Mouse (Mus musculus) liver (tissue): Measurements from ENCODE around the gene Frmd4a.
A peak's percentile ranks its signal among the peaks of the same experiment; 100 is the strongest.

ENCODE experiments used
- DNase-seq: peaks from one replicate; pipeline ENCODE4 v3.0.0-alpha.2; 2020; ENCODE audit warnings: mixed read lengths

Frmd4a gene

DNA sequence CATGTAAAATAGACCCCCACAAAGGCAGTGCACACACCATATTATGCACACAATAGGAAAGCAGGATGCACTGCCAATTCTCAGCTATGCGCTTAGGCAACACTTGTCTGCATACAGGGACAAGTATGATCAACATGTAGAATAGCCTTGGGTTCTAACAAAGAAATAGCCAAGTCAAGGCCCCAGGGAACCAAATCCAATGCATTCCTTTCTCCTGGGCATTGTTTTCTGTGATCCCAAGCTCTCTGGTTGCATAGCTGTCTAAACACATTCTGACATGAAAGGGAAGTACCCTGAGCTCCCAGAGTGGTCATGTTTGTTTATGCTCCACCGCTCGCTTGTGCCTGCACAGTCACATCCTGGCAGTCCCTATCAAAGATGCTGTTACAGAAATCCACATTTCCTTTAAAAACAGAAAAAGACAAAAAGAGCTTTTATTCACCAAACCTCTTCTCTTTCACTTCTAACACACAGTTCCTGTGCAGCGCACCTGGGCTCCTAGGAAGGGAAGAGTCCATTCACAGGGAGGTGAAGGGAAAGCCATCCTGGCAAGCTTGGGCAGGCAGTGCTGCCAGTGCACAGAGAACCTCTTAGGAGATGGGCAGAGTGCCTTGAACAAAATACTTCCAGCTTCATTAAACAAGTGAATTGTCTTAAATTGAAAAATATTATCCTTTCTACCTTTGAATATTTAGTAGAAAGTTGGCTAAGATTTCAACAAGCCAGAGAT is 124.9 kb downstream of the Frmd4a start:
- no peak for DNase-seq

DNA sequence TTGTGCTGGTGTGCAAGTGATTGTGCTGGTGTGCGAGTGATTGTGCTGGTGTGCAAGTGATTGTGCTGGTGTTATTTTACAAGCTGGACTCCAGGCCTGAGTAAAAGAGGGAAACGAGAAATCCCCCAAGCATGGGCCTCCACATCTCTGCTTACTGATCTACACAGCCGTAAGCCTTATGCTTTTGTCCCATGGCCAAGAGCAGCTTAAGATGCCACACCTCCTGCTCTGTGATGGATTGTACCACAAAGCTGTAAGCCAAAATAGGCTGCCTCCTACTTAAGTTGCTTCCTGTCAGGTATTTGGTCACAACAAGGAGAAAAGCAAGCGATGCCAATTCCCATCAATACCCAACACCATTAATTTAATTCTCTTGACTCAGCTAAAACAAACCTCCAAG is 126.9 kb downstream of the Frmd4a start:
- no peak for DNase-seq

DNA sequence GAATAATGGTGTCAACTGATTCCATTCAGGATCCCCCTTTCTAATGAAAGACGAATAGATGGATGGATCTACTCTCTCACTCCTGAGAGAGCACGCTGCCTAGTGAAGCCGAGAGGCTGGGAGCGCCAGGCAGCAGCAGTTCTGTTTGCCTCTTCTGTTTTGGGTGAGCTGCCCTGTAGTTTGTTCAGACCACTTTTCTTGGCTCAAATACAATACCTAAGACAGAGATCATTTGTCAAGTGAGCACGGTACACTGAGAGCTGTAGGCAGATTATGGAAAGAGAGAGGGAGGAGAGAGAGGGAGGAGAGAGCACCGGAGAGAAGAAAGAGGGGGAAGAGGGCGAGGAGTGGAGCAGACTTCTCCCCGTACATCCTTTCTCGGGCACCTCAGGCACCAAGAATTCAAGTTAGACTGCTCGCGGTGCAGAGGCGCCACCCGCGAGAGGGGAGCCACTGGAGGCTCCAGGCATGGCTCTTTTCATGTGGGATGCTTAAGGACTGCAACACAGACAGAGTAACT is 135.1 kb downstream of the Frmd4a start:
- no peak for DNase-seq

DNA sequence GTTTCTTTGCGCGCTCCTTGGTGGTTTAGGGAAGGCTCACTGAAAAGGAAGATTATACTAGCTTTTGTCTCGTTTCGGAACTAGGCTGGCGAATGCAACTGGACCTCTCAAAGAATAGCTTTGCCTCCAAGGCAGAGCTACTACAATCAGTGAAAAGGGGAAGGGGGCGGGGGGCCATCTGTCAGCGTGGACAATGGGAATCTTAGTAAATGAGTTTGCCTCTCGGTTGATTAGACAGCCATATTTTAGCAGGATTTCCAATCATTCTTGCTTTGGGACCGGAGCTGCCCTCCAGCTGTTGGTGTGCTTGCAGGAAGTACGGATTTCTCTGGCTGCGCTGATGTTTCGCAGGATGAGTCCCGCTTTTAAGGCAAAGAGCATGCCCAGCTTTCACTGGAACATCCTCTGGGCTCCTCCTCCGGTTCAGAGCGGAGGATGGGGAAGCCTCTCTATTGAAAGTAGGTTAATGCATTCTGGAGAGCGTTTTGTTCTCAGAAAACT is 135.7 kb downstream of the Frmd4a start:
- DNase-seq = peak; percentile 8

DNA sequence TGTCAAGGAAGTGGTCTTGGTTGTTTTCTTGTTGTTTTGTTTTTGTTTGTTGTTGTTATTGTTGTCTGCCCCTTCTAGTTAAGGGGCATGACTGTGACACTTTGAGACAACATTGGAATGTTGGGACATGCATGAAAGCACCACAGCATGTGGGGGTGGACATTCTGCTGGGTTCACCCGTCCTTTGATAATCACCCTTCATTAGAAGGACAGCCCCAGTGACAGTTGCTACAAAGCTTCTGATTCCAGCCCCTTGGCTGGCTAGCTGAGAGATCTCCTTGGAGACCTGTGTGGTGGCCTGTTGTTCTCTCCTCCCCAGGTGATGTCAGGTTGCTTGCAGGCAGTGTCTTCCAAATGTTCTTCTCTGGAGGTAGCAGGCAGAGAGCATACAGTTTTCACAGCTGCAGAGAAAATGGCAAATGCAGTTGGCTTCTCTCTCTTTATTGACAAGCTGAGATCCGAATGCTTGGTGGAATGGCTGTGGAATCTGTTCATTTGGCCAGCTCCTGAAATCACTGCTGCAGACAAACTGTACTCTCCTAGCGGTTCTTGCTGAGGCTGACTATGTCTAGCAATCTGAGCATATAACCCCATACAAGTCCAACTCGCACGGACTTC is 136.6 kb downstream of the Frmd4a start:
- DNase-seq = no peak

DNA sequence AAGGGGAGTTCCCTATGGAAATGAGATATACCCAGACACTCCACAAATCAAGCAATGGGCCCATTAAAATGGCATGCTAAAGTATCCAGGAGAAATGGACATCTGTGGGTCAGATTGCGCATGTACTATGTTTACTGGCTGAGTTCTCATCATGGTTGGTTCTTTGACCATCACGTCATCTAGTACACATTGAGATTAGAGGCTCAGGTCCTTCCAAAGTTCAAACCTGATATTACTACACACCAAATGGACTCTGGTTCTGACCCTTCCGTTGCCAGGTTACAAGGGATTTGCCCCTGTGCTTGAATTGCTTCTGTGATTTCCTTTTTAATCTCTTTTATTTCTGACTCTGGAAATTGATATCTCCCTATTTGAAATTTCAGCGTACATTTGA is 137.1 kb downstream of the Frmd4a start:
- no peak for DNase-seq

DNA sequence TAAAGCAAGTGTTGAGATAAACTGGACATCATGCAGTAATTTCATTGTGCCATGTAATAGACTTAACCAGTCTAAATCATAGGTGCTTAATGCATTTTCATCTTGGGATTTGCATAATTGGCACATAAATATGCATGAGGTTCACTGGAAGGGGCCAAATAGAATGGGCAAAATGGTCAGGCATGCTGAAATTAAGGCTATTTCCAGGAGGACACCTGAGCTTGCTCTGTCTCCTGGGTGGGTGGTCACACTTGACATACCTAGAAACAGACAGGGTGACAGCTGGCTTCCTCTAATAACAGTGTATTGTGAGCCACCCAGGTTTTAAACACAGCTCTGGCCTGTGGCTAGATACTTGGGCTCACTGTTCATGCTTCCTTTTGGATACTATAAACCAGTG is 137.9 kb downstream of the Frmd4a start:
- DNase-seq = no peak

DNA sequence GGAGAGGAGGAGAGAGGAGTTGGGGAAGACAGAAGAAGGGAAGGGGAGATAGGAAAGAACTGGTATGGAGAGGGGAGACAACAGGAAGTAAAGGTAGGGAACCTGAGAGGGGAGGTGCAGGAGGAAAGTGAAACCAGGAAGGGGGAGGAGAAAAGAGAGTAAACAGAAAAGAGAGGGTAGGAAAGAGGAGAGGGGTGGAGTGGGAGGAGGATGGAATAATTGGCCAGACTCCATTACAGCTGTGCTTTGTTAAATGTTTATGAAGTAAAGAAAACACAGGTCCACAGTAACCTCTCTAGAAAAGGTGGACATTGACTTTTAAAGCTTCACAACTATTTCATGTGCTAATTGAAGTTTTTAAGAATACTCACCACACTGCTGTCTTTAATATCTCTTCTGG is 139.0 kb downstream of the Frmd4a start:
- DNase-seq = no peak

DNA sequence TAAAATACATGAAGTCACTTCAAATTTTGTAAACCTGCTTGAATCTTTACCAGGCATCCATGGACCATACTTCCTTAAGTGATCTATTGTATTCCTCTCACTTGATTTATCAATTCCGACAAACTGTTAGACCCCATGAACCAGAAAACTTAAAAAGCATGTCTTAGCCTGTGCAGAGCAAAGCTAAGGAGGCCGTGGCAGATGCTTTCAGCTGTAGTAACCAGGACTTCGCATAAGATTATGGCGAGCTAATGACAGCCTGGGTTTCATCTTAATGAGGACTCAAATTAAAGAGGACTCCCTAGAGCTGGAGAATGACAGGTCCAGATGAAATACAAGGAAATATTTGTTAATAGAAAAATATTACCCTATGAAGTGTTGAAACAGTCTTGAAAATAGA is 139.9 kb downstream of the Frmd4a start:
- DNase-seq = no peak

DNA sequence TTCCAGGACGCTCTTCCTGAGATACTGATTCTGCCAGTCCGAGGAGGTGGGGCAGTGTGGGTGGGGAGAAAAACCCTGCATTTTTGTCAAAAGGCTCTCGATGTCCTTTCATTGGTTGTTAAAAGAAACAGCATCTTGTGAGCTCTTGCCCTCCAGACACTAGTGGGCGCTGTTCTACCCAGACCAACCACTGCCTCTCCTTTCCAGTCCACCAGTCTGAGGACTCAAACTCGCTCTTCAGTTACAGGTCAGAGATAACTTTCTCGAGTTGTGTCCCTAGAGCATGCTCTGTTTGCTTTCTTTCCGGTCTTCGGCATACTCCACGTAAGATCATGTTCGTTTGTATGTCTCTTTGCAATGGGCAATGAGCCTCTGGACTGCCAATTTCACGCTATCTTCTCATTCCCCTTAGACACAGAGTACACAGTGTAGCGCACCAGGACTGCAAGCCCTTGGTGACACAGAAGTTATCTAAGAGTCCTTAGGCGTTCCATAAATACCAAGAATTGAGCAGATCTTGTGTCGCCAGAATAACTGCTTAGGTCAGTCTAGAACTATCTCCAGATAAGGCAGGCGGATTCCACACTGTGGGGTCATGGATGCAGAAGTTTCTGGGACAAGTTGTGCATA is 142.2 kb downstream of the Frmd4a start:
- no peak for DNase-seq

DNA sequence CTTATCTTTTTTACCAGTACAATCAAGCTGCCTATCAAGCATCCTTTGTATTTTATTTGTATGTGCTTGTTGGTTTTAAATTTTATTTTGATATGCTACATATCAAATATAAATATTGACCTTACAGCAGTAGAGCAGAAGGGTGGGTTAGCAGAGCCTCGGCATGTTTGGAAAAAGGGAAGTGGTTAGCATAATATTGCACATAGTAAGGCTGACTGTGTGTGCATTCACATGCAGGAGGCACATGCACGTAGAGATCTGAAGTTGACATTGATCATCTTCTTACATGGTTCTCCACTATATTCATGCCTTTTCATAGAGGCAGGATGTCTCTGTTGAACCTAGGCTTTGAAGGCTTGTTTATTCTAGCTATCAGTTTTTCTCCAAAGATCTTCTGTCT is 148.7 kb downstream of the Frmd4a start:
- no peak for DNase-seq

DNA sequence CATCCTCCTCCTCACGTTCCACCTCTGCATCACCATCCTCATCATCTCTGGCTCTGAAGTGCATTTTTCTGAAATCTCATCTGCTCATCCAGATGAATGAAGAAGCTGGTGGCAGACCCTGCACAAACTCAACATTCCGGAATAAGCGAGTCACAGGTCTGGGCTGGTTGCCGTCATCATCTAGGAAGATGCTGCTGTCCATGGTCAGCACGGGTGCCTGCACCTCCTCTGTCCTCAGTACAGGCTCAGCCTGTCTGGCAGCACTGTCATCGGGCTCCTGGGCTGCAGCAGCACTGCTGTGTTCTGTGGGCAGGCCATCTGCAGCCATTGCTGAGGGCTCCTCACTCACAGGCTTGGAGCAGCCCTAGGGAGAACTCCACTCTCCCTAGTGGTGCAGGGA is 149.6 kb downstream of the Frmd4a start:
- DNase-seq = no peak

DNA sequence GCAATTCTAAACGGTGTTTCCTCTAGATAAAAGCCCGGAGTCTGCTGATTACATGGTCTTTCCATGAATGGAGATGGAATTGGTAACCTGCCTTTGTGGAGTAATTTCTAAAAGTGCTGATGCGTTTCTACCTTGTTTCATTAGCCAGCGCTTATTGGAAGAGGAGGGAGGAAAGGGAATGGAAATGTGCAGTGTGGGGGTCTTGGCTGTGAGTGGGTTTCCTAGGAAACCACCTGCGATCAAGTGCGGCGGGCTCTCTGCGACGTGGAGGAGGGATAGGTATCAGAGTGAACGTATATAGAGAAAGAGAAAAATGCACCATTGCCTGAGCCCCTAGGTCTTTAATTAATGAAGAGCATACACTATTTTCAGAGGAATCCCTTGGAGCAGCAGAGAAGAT is 152.2 kb downstream of the Frmd4a start:
- DNase-seq = no peak

DNA sequence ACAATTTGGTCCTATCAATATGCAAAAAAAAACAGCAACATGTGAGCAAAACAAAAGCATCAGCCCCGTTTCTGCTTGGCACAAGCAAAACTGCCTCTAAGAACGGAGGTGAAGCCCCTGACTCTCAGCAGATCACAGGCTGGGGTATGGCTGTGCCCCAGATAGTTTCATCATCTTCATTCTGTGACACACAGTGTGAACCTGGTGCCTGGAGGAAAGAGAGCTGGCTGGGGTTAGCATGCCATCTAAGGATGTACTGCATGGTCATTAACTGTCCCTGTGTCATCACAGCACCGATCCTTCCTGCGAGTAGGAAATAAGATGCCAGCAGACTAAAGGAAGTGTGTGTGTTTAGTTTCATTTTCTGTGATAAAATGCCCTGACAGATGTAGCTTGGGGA is 152.7 kb downstream of the Frmd4a start:
- DNase-seq = no peak

DNA sequence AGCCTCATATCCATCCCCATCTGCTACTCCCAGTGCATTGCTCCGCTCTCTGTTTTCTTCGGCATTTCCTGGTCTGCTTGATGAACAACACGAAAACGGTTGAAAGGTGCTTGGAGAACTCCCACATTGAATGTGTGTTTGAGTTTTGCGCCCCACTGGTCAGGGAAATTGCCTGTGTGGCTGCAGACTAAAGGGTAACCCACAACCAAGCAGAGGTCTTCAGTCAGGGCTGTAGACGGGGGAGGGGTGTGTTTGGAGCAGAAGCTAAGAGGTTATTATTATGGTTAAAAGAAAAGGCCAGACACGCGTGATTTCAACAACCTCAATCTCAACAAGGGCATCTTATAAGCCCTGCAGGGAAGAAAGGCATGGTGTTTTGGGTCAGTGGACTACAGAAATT is 167.5 kb downstream of the Frmd4a start:
- DNase-seq = no peak

DNA sequence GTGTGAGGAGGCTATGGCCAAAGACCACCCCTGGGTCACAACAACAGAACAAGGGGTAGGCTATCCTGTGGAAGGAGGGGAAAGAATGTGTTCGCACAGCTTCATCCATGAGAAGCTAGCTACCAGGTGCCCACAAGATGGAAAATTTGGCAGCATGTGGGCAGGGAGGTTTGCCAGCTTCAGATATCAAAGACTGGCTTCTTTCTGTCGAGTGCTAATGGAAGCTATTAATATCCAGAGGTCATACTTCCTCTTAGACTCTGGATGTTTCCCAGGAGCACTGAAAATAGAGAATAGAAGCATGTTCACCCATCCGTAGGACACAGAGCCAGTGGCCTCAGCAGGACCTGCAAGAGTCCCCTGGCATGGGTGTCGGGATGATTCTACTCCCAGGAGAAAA is 170.0 kb downstream of the Frmd4a start:
- DNase-seq = no peak

DNA sequence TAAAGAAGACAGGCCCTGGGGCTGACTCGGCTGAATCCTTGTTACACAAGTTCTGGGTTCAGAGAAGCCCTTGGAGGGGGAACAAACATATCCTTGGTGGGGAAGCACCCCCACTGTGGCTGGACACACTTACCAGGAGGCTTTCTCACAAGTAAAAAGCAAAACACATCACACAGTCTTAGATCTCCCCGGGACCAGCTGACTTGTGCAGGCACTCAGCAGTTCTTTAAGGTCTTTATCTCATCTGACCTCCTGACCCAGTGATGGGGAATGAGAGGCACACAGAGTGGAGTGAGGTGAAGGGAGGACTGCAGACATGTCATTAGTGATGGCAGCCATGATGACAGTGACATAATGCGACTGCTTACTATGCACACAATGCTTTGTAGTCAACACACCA is 170.8 kb downstream of the Frmd4a start:
- DNase-seq = no peak

DNA sequence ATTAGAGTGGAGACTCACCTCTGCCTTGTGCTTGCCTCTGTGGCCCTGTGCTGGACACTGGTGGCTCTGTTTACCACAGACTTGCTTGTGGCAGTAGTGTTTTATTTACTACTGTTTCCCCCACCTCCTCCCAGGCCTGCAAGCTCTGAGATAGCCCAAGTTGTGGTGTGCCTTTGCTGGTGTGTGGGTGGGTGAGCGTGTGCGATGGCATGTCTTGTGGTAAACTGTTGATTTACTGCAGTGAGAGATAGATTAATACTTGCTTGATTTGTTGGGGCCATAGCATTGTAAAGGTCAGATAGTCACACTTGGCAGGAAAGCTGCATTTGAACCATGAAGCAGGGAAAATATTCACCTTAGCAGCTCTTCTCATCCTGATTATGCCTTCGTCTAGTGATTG is 172.8 kb downstream of the Frmd4a start:
- DNase-seq = no peak

DNA sequence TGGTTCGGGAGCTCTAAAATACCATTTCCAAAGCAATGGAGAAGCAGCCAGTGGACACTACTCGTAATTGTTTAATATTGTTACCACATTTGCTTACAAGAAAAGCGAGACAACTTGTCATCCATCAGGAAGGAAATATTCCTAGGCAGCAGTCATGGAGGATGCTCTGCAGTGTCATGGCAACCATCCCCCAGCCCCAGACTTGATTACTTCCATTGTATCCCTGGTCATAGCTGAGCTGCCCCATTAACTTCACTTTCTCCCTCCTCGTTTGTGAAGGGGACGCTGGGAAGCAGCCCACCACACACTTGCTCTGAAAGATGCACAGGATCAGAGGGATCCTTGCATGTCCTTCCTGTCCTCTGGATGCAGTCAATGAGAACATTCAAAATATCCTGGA is 173.5 kb downstream of the Frmd4a start:
- no peak for DNase-seq

DNA sequence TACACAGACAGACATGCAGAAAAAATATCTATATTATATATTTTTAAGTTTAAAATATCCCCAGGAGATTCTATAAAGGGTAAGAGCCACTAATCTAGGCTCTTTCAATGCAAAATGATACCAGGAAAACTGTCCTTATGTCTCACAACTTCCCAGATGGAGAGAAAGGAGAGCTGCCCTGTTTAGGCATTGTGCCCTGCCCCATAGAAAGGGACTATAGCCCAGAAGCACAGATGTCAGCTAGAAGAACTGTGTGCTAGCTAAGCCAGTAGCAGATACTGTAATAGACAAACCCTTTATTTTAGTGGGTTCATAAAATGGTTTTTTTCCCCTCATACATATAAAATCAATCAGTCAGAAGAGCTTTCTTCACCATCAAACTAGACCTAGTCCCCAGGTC is 175.7 kb downstream of the Frmd4a start:
- DNase-seq = no peak

DNA sequence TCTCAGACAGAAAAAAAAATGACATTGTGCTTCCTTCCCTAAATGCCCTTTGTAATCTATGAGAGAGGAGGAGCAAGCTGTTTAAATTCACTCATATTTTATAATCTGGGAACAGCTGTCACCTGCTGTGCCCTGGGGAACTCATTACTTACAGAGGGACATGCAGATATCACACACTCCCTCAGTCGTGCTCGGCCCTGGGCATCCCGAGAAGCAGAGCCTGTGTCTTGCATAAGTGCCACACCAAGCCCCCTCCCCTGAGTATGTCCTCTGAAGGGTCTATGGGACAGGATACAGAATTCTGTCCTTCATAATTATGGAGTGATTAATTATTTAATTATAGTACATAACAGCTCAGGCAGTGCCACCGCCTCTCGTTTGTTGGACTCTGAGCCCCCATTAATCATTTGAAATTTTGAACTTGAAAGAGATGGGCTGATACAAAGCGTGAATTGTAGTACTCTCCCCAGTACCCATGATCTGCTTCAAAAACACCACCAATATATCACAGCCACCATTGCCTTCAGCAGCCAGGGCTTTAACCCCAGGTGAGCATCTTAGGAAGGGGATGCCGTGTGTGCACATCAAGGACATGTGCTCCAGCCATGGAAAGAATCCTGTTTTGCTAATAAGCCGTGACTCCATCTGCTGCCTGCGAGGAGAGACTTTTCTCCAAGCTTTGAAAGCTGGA is 177.0 kb downstream of the Frmd4a start:
- DNase-seq = no peak

DNA sequence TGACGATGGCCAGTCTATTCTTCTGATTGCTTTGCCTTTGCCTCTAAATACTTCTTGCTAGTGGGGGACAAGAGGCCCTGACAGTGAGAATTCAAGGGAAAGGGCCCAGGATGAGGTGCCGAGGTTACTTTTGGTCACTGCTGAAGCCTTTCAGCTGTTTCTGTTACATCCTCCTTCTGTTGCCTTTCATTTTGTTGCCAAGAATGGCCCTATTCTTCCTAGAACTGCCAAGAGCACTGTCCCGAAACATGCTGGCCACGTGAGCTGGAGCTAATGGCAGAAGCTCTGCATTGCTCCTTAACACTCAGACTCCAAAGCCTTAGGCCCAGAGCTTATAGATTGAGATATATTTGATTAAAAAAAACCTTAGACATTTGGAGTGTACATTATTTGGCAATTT is 178.5 kb downstream of the Frmd4a start:
- no peak for DNase-seq

DNA sequence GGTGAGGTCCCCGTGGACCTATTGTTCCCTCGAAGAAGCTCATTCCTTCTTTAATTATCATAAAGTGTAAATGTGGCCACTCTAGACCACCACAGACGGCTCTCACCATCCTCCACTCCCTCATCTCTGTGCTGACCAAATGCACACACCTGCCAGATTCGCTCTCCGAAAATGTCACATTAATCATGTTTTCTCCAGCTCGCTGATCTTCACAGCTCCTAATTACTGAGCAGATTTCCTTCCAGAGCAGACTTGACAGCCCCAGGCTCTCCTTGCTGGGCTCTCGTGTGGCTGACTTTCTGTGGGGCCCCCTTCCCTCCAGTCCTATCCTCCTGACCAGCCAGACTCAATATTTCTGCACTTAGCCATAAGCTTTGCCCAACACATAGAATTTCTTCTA is 191.7 kb downstream of the Frmd4a start:
- DNase-seq = no peak

DNA sequence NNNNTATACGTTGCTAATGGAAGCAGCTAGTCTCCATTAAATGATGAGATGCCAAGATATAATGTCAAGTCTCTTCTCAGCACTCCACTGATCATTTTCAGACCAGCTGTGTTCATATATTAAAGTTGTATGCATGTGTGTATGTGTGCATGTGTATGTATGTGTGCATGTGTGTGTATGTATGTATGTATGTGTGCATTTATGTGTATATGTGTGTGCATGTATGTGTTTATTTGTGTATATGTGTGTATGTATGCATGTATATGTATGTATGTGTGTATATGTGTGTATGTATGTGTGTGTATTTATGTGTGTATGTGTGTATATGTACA is 204.9 kb downstream of the Frmd4a start:
- no peak for DNase-seq
